Mouse (Mus musculus) adrenal gland (tissue): Measurements from ENCODE around the gene Zbed5.

Experiments
- intact Hi-C: fragments of 180-260 bp; cut with DNase I; formaldehyde crosslinking; loops from one replicate; pipeline ENCODE4 v1.15.1; 2025

Gene Zbed5

GRCm38 (mm10) chr5:129947528-129948033 is 52.1 kb downstream of the Zbed5 start:
- intact Hi-C loops: loop anchor here (10.0 kb wide), 1 partner anchor 47 kb away; no protein-coding TSS in a partner anchor

DNA sequence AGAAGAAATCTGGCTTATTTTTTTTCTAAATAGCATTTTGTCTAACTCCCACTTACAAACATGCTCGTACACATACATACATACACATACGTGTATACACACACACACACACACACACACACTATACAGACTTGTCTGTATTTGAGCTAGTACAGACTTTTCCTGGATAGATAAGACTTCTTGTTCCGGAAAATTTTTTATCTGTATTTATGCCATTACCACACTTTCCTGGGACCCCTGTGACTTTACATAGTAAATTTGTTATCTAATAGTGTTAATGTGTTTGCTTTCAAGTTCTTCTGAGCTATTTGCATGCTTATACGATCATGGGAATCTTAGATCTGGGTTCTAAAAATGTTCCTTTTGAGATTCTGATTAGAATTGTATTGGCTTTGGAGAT is 56.6 kb downstream of the Zbed5 start:
- intact Hi-C loops: no loop called here
